Mouse (Mus musculus): Measurements from ENCODE around the gene Hist4h4. TPM values are rescaled to one million over a fixed set of nuclear protein-coding genes. Genes with fewer than 3 reads are reported as not detected.

Gene Hist4h4
- polyA plus RNA-seq, 1 experiment from 2014 or later, result 0.65 TPM

Other genes with a start within 250 kb of the Hist4h4 start
- 1.8 TPM in 2 replicates for gene Plbd1, start 142.5 kb downstream of the Hist4h4 start, polyA plus RNA-seq (2016; fragmentation: Nextera tagmentation; extraction: Ambion mirVana)
- 0.05 and 0.11 TPM in 2 replicates for gene Gucy2c, start 22.6 kb downstream of the Hist4h4 start, polyA plus RNA-seq (2016; fragmentation: Nextera tagmentation; extraction: Ambion mirVana)
- 105 and 120 TPM in 2 replicates for gene H2afj, start 3.8 kb upstream of the Hist4h4 start, polyA plus RNA-seq (2016; fragmentation: Nextera tagmentation; extraction: Ambion mirVana)
- gene BC049715, start 23.2 kb upstream of the Hist4h4 start, polyA plus RNA-seq (2016; fragmentation: Nextera tagmentation; extraction: Ambion mirVana), result 1.1 and 2.3 TPM in 2 replicates
- gene Wbp11, start 23.8 kb upstream of the Hist4h4 start, polyA plus RNA-seq (2016; fragmentation: Nextera tagmentation; extraction: Ambion mirVana), result 140 and 155 TPM in 2 replicates
- gene Smco3, start 31.0 kb upstream of the Hist4h4 start, polyA plus RNA-seq (2016; fragmentation: Nextera tagmentation; extraction: Ambion mirVana), result not detected in 2 replicates
- gene Art4, start 53.3 kb upstream of the Hist4h4 start, polyA plus RNA-seq (2016; fragmentation: Nextera tagmentation; extraction: Ambion mirVana), result 1.7 and 2.3 TPM in 2 replicates
- gene Mgp, start 71.4 kb upstream of the Hist4h4 start, polyA plus RNA-seq (2016; fragmentation: Nextera tagmentation; extraction: Ambion mirVana), result 0.85 and 3.3 TPM in 2 replicates
- 0.24 TPM in 1 of 2 replicates, not detected in the other for gene Erp27, start 117.8 kb upstream of the Hist4h4 start, polyA plus RNA-seq (2016; fragmentation: Nextera tagmentation; extraction: Ambion mirVana)
- gene Pde6h, start 119.4 kb upstream of the Hist4h4 start, polyA plus RNA-seq (2016; fragmentation: Nextera tagmentation; extraction: Ambion mirVana), result not detected in 2 replicates
- gene Arhgdib, start 137.5 kb upstream of the Hist4h4 start, polyA plus RNA-seq (2016; fragmentation: Nextera tagmentation; extraction: Ambion mirVana), result 26.5 and 35.2 TPM in 2 replicates

Data from hindbrain, embryonic 10.5 days (tissue).